Mouse (Mus musculus) G1E (cell line): ENCODE data around the gene Dpysl5.

Experiments
- CTCF ChIP-seq: IDR thresholded peaks from 2 replicates; pipeline ENCODE4 v1.5.1; 2012; ENCODE audit warnings: low read depth, low read length, inconsistent platforms, mixed read lengths
- GATA1 ChIP-seq: IDR thresholded peaks from 2 replicates; pipeline ENCODE4 v1.6.1; 2012; ENCODE audit warnings: borderline replicate concordance, low read length, inconsistent platforms, mixed read lengths
- GATA2 ChIP-seq: IDR thresholded peaks from 2 replicates; pipeline ENCODE4 v1.6.1; 2012; ENCODE audit warnings: low read depth, low read length, inconsistent platforms, borderline replicate concordance
- POLR2AphosphoS5 ChIP-seq: IDR thresholded peaks from 2 replicates; pipeline ENCODE4 v1.6.1; 2012; ENCODE audit warnings: low read depth, low read length, inconsistent platforms; ENCODE audit not compliant: insufficient replicate concordance
- TAL1 ChIP-seq: conservative IDR thresholded peaks from 2 replicates; pipeline ENCODE4 v1.6.1; 2012; ENCODE audit warnings: low read depth, low read length, inconsistent platforms, mixed read lengths

GRCm38 (mm10) chr5:30814424-30815119, 103.2 kb downstream of the Dpysl5 start, which contains the start of gene Mapre3:
- TF ChIP-seq CTCF (no peak), GATA1 (no peak), TAL1 (no peak), POLR2AphosphoS5 (no peak), GATA2 (no peak)
